Mouse (Mus musculus) heart, embryonic 11.5 days (tissue): ENCODE results near the gene Iffo1. TPM values are rescaled to one million over a fixed set of nuclear protein-coding genes. Genes with fewer than 3 reads are reported as not detected.
"Not testable (repeated sequence)": the region's sequence is repeated elsewhere in the genome, so short reads cannot be mapped to it uniquely, and the experiment has no call there.

Experiments
- ATAC-seq: fragments of 200-750 bp; cut with Nextera tagmentation; replicated peaks from 2 replicates; pipeline ENCODE4 v1.8.0; 2017; ENCODE audit warnings: moderate library complexity; ENCODE audit not compliant: insufficient number of reproducible peaks, low FRiP score, low TSS enrichment
- H3K27ac ChIP-seq: fragments of 300-500 bp; sonication (generic); 2 replicates; pipeline ENCODE4 v1.5.1; 2014; ENCODE audit warnings: mild to moderate bottlenecking, low read depth, low read length
- H3K27me3 ChIP-seq: fragments of 300-500 bp; sonication (generic); 2 replicates; pipeline ENCODE4 v1.6.1; 2014; ENCODE audit warnings: mild to moderate bottlenecking, low read length, mixed read lengths; ENCODE audit not compliant: control insufficient read depth, insufficient read depth
- H3K36me3 ChIP-seq: fragments of 300-500 bp; sonication (generic); 2 replicates; pipeline ENCODE4 v1.6.1; 2014; ENCODE audit warnings: mild to moderate bottlenecking, low read length, moderate library complexity, mixed read lengths; ENCODE audit not compliant: control insufficient read depth, insufficient read depth
- H3K4me1 ChIP-seq: fragments of 300-500 bp; sonication (generic); 2 replicates; pipeline ENCODE4 v1.6.1; 2014; ENCODE audit warnings: low read length; ENCODE audit not compliant: control insufficient read depth, insufficient read depth
- H3K4me2 ChIP-seq: fragments of 300-500 bp; sonication (generic); 2 replicates; pipeline ENCODE4 v1.6.1; 2014; ENCODE audit warnings: mild to moderate bottlenecking, moderate library complexity
- H3K4me3 ChIP-seq: fragments of 300-500 bp; sonication (generic); 2 replicates; pipeline ENCODE4 v1.5.1; 2014; ENCODE audit warnings: low read depth, low read length
- H3K9ac ChIP-seq: fragments of 300-500 bp; sonication (generic); 2 replicates; pipeline ENCODE4 v1.6.1; 2014; ENCODE audit warnings: mild to moderate bottlenecking, low read depth, low read length, moderate library complexity
- H3K9me3 ChIP-seq: fragments of 300-500 bp; sonication (generic); replicated peaks from 2 replicates; pipeline ENCODE4 v1.6.1; 2016; ENCODE audit warnings: low read length; ENCODE audit not compliant: control insufficient read depth
- WGBS: fragments of 180-500 bp; shearing (Covaris S2); extraction: QIAGEN DNeasy Blood & Tissue Kit; methylation state at CpG from one replicate; pipeline ENCODE4 v1.1.7; 2014; ENCODE audit not compliant: insufficient replicate concordance; 5-methylcytosine and 5-hydroxymethylcytosine counted together
- polyA plus RNA-seq: library from polyadenylated mRNA; unstranded; fragments of >200 nt; fragmentation: Nextera tagmentation; extraction: Ambion mirVana; gene quantifications from 2 replicates; pipeline ENCODE4 v1.2.1, GENCODE M21; 2014

Iffo1 gene
- polyA plus RNA-seq, 1 experiment from 2014 or later, result 6.7 TPM

GRCm38 (mm10) chr6:125160854-125161760 is 16.1 kb downstream of the Iffo1 start:
- H3K27ac ChIP-seq, result peak overlapping the region; percentile 72
- peaks cover 17% of the 10 kb centered on the region for H3K4me1 ChIP-seq
- H3K36me3 ChIP-seq, result peaks cover 28% of the 10 kb centered on the region
- H3K9ac ChIP-seq, result peak overlapping the region; percentile 56
- WGBS, result 10% methylated on average over 22 of the region's 22 CpGs
- H3K9me3 ChIP-seq, result no peaks in the 10 kb centered on the region
- no peaks in the 10 kb centered on the region for H3K27me3 ChIP-seq
- no peak for ATAC-seq
- no peak overlapping the region; the same call in 1 of the 2 replicates for H3K4me3 ChIP-seq
- peak overlapping the region; percentile 27 for H3K4me2 ChIP-seq

- H3K36me3 ChIP-seq, result peaks cover 28% of the 10 kb centered on the region
- not testable (repeated sequence) for H3K4me3 ChIP-seq, ATAC-seq, H3K27me3 ChIP-seq, H3K9ac ChIP-seq, H3K9me3 ChIP-seq
- 4% methylated on average over 4 of the region's 5 CpGs for WGBS
- H3K27ac ChIP-seq, result peak overlapping the region; percentile 15
- H3K4me2 ChIP-seq, result peak overlapping the region; percentile 94; the same call in 1 of the 2 replicates
- H3K4me1 ChIP-seq, result peaks cover 19% of the 10 kb centered on the region
Observed at GRCm38 (mm10) chr6:125161971-125162370, 16.9 kb downstream of the Iffo1 start.

- H3K27ac ChIP-seq, result 0 out of 2 replicates have a peak overlapping the region, but pooled peaks have one; percentile 10
- H3K27me3 ChIP-seq, ATAC-seq, H3K9me3 ChIP-seq: not testable (repeated sequence)
- peaks cover 30% of the 10 kb centered on the region for H3K36me3 ChIP-seq
- 57% methylated on average over 11 of the region's 16 CpGs for WGBS
- peaks cover 27% of the 10 kb centered on the region for H3K4me1 ChIP-seq
- peak overlapping the region; percentile 100 for H3K9ac ChIP-seq
- H3K4me3 ChIP-seq, result peak overlapping the region; percentile 95
- H3K4me2 ChIP-seq, result peak overlapping the region; percentile 94
Observed at GRCm38 (mm10) chr6:125162615-125163305, 17.7 kb downstream of the Iffo1 start.

- peak overlapping the region; percentile 94 for H3K4me2 ChIP-seq
- no peaks in the 10 kb centered on the region for H3K9me3 ChIP-seq
- H3K27ac ChIP-seq, result peak overlapping the region; percentile 98
- no peaks in the 10 kb centered on the region for H3K27me3 ChIP-seq
- 5% methylated on average over 20 of the region's 20 CpGs for WGBS
- peak overlapping the region; percentile 100 for H3K9ac ChIP-seq
- peak overlapping the region; percentile 95 for H3K4me3 ChIP-seq
- H3K36me3 ChIP-seq, result peaks cover 26% of the 10 kb centered on the region
- H3K4me1 ChIP-seq, result peaks cover 30% of the 10 kb centered on the region
- no peak for ATAC-seq
Observed at GRCm38 (mm10) chr6:125163801-125164657, 19.0 kb downstream of the Iffo1 start.

- Histone ChIP-seq H3K27me3 (no peaks in the 10 kb centered on the region), H3K9me3 (no peaks in the 10 kb centered on the region), H3K36me3 (peaks cover 34% of the 10 kb centered on the region), H3K27ac (peak overlapping the region; percentile 98), H3K4me2 (peak overlapping the region; percentile 94), H3K4me3 (peak overlapping the region; percentile 95), H3K4me1 (peaks cover 30% of the 10 kb centered on the region), H3K9ac (peak overlapping the region; percentile 100)
- 0% methylated on average over 38 of the region's 39 CpGs for WGBS
- peak; percentile 6 for ATAC-seq
Observed at GRCm38 (mm10) chr6:125164672-125165327, 19.8 kb downstream of the Iffo1 start.

- H3K4me1 ChIP-seq, result peaks cover 30% of the 10 kb centered on the region
- no peaks in the 10 kb centered on the region for H3K9me3 ChIP-seq
- H3K4me3 ChIP-seq, result peak overlapping the region; percentile 95
- no peaks in the 10 kb centered on the region for H3K27me3 ChIP-seq
- peak overlapping the region; percentile 100 for H3K9ac ChIP-seq
- under 1% methylated on average over 36 of the region's 36 CpGs for WGBS
- H3K36me3 ChIP-seq, result peaks cover 36% of the 10 kb centered on the region
- peak overlapping the region; percentile 98 for H3K27ac ChIP-seq
- peak; percentile 84 for ATAC-seq
- H3K4me2 ChIP-seq, result peak overlapping the region; percentile 94
Observed at GRCm38 (mm10) chr6:125165328-125165891, 20.4 kb downstream of the Iffo1 start.

- Histone ChIP-seq H3K4me3 (peak within 1 kb of the TSS; percentile 95), H3K4me2 (peak within 1 kb of the TSS; percentile 94), H3K4me1 (peaks cover 25% of the 10 kb centered on the region), H3K9me3 (no peaks in the 10 kb centered on the region), H3K9ac (peak within 1 kb of the TSS; percentile 100), H3K27ac (peak within 1 kb of the TSS; percentile 98), H3K27me3 (no peaks in the 10 kb centered on the region), H3K36me3 (peaks cover 36% of the 10 kb centered on the region)
- peak; percentile 77 for ATAC-seq
- WGBS, result under 1% methylated on average over 18 of the region's 18 CpGs
Observed at GRCm38 (mm10) chr6:125166051-125166751, 21.2 kb downstream of the Iffo1 start, which contains the start of gene Gapdh. Gene Gapdh (minus strand): TSS chr6:125166467.
